Mouse (Mus musculus) testis, adult 2 months (tissue): ENCODE measurements around the gene Ttll13. TPM values are rescaled to one million over a fixed set of nuclear protein-coding genes. Genes with fewer than 3 reads are reported as not detected.

Source experiments
- H3K27ac ChIP-seq: fragments of 200-500 bp; 2 replicates; pipeline ENCODE4 v1.5.1; 2012; ENCODE audit warnings: low read depth, low read length; ENCODE audit not compliant: control insufficient read depth, insufficient read depth
- H3K27me3 ChIP-seq: fragments of 200-500 bp; 2 replicates; pipeline ENCODE4 v1.6.1; 2012; ENCODE audit warnings: mild to moderate bottlenecking, low read length, moderate library complexity; ENCODE audit not compliant: control insufficient read depth, insufficient read depth
- H3K36me3 ChIP-seq: fragments of 200-500 bp; 2 replicates; pipeline ENCODE4 v1.6.1; 2012; ENCODE audit warnings: mild to moderate bottlenecking, low read length; ENCODE audit not compliant: control insufficient read depth, insufficient read depth
- H3K4me1 ChIP-seq: fragments of 200-500 bp; 2 replicates; pipeline ENCODE4 v1.6.1; 2012; ENCODE audit warnings: low read length; ENCODE audit not compliant: control insufficient read depth, insufficient read depth
- H3K4me3 ChIP-seq: fragments of 200-500 bp; 2 replicates; pipeline ENCODE4 v1.5.1; 2012; ENCODE audit warnings: low read depth, mild to moderate bottlenecking, low read length, moderate library complexity, mixed read lengths; ENCODE audit not compliant: control insufficient read depth
- CTCF ChIP-seq: fragments of 200-500 bp; IDR thresholded peaks from 2 replicates; pipeline ENCODE4 v1.5.1; 2012; ENCODE audit warnings: low read depth, mild to moderate bottlenecking, inconsistent platforms, low read length, moderate library complexity; ENCODE audit not compliant: control insufficient read depth, insufficient read depth, insufficient replicate concordance
- POLR2A ChIP-seq: fragments of 200-500 bp; IDR thresholded peaks from 2 replicates; pipeline ENCODE4 v1.6.1; 2012; ENCODE audit warnings: low read depth, mild to moderate bottlenecking, inconsistent platforms, low read length, moderate library complexity; ENCODE audit not compliant: control insufficient read depth
- polyA plus RNA-seq: library from polyadenylated mRNA; depleted of rRNA; stranded (reverse); fragments of >200 nt; gene quantifications from 2 replicates; pipeline ENCODE4 v1.2.3, GENCODE M21; 2012; rRNA removed

The Ttll13 gene
- polyA plus RNA-seq, 1 experiment = 361 TPM

GRCm38 (mm10) chr7:80297041-80297440 lies 50.9 kb downstream of the Ttll13 start:
- Histone ChIP-seq H3K4me3 (no peak overlapping the region), H3K4me1 (no peaks in the 10 kb centered on the region; the same call in 1 of the 2 replicates), H3K36me3 (no peaks in the 10 kb centered on the region; the same call in none of the 2 replicates), H3K27me3 (no peaks in the 10 kb centered on the region), H3K27ac (no peak overlapping the region)
- TF ChIP-seq CTCF = no peak
- no peak for TF ChIP-seq POLR2A

DNA sequence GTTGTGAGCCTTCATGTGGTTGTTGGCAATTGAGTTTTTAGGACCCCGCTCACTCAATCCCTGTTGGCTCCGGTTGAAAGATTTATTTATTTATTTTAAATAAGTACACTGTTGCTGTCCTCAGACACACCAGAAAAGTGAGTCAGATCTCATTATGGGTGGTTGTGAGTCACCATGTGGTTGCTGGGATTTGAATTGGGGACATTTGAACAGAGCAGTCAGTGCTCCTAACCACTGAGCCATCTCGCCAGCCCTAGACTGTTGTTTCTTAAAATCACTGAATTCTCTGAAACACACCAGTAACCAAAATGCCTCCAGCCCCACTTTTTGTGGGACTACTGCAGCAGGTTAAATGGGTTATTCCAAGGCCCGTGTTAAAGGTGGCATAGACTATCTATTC lies 52.6 kb downstream of the Ttll13 start:
- Histone ChIP-seq H3K4me1 (no peaks in the 10 kb centered on the region; the same call in 1 of the 2 replicates), H3K36me3 (no peaks in the 10 kb centered on the region; the same call in none of the 2 replicates), H3K27me3 (no peaks in the 10 kb centered on the region), H3K27ac (no peak overlapping the region), H3K4me3 (no peak overlapping the region)
- TF ChIP-seq CTCF (no peak), POLR2A (no peak)

DNA sequence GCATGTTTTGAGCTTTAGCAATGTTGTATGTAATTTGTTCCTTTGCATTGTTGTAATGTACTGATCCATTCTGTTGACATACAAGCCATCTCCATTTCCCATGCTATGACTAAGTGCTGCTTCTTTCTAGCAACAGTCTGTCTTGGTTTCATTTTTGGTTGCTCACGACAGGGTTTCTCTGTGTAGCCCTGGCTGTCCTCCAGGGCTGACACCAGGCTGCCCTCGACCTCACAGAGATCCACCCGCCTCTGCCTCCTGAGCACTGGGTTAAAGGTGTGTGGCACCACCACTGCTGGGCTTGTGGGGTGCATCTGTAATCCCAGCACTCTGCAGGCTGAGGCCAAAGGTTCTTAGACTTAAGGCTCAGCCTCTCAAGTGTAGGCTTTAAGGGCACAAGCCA lies 53.4 kb downstream of the Ttll13 start:
- Histone ChIP-seq H3K4me1 (no peaks in the 10 kb centered on the region), H3K27ac (no peak overlapping the region), H3K4me3 (no peak overlapping the region), H3K27me3 (no peaks in the 10 kb centered on the region), H3K36me3 (peaks cover 1% of the 10 kb centered on the region)
- TF ChIP-seq POLR2A (no peak), CTCF (no peak)

DNA sequence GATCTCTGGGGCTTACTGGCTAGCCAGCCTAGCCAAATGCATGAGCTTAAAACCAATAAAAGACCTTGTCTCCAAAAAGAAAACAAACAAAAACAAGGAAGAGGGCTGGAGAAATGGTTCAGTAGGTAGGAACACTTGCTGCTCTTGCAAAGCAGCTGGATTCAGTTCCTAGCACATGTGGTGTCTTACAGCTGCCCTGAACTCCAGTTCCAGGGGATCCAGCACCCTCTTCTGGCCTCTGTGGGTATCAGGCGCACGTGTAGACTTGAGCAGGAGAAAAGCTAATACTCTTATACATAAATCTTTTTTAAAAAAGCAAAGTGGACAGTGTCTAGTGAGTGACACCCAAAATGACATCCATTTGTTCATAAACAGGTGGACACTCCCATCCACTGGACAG lies 55.3 kb downstream of the Ttll13 start:
- H3K27ac ChIP-seq = no peak overlapping the region
- H3K27me3 ChIP-seq = no peaks in the 10 kb centered on the region
- no peaks in the 10 kb centered on the region for H3K4me1 ChIP-seq
- peaks cover 1% of the 10 kb centered on the region for H3K36me3 ChIP-seq
- no peak overlapping the region for H3K4me3 ChIP-seq
- TF ChIP-seq POLR2A = no peak
- TF ChIP-seq CTCF = no peak

DNA sequence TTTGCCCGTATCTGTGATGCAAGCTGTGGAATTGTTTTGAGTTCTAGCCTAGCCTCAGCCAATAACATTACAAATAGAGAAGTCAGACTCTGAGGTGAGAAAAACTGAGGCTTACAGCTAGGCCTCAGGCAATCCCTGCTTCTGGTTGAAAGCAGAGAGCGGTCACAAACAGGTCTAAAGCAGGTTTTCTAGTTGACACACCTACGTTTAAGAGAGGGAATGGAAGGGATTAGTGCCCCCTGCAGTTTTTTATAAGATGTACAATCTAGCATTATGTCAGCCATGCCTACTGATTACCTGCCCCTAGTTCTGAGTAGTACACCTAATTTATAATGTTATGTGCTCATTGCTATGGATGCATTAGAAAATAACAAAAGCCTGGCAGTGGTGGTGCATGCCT lies 61.6 kb downstream of the Ttll13 start:
- peaks cover 2% of the 10 kb centered on the region for H3K36me3 ChIP-seq

More for the DNA sequence above, 61.6 kb downstream of the Ttll13 start:
- H3K27me3 ChIP-seq = no peaks in the 10 kb centered on the region
- no peak overlapping the region for H3K27ac ChIP-seq
- TF ChIP-seq POLR2A = no peak
- no peak for TF ChIP-seq CTCF
- no peak overlapping the region for H3K4me3 ChIP-seq
- H3K4me1 ChIP-seq = no peaks in the 10 kb centered on the region

Other genes with a start within 250 kb of the Ttll13 start
- 3.8 and 5.1 TPM in 2 replicates for gene Zfp710, start 221.6 kb upstream of the Ttll13 start, polyA plus RNA-seq
- gene Idh2, start 131.0 kb upstream of the Ttll13 start, polyA plus RNA-seq = 9.6 and 11.2 TPM in 2 replicates
- 5.2 and 5.6 TPM in 2 replicates for gene Sema4b, start 59.5 kb upstream of the Ttll13 start, polyA plus RNA-seq
- 406 and 411 TPM in 2 replicates for gene Cib1, start 13.6 kb upstream of the Ttll13 start, polyA plus RNA-seq
- 1.7 and 1.8 TPM in 2 replicates for gene Gdpgp1, start 13.5 kb upstream of the Ttll13 start, polyA plus RNA-seq
- gene Ngrn, start 14.8 kb downstream of the Ttll13 start, polyA plus RNA-seq = 10.1 and 10.3 TPM in 2 replicates
- gene Vps33b, start 23.3 kb downstream of the Ttll13 start, polyA plus RNA-seq = 8.7 and 9.4 TPM in 2 replicates
- 44.8 and 47.7 TPM in 2 replicates for gene Prc1, start 48.1 kb downstream of the Ttll13 start, polyA plus RNA-seq
- 5.6 and 6.9 TPM in 2 replicates for gene Rccd1, start 78.1 kb downstream of the Ttll13 start, polyA plus RNA-seq
- gene Unc45a, start 94.6 kb downstream of the Ttll13 start, polyA plus RNA-seq = 9.4 and 21.9 TPM in 2 replicates
- gene Hddc3, start 96.7 kb downstream of the Ttll13 start, polyA plus RNA-seq = 15.5 and 23.7 TPM in 2 replicates
- gene Man2a2, start 125.0 kb downstream of the Ttll13 start, polyA plus RNA-seq = 62.1 and 71.5 TPM in 2 replicates
- gene Fes, start 141.6 kb downstream of the Ttll13 start, polyA plus RNA-seq = 1.5 TPM in 2 replicates
- 8.2 and 8.3 TPM in 2 replicates for gene Furin, start 159.1 kb downstream of the Ttll13 start, polyA plus RNA-seq